Mouse (Mus musculus) heart, postnatal 14 days (tissue): ENCODE measurements around the gene Riok2. TPM values are rescaled to one million over a fixed set of nuclear protein-coding genes. Genes with fewer than 3 reads are reported as not detected.

Experiments used
- DNase-seq, 2 experiments: peaks; one replicate each; pipeline ENCODE4 v3.0.0; 2021 to 2022
- intact Hi-C: fragments of 180-260 bp; cut with DNase I; formaldehyde crosslinking; loops from one replicate; pipeline ENCODE4 v1.15.1; 2025
- total RNA-seq, 2 experiments: library from RNA; stranded (reverse); gene quantifications; 2 replicates each; pipeline ENCODE4 v1.2.3; 2021

Gene Riok2
- total RNA-seq, 2 experiments from 2014 or later: 14.0 to 15.5 TPM

- DNase-seq: no peak
- intact Hi-C loops: no loop called here
Measured at GRCm38 (mm10) chr17:17404811-17405544, 30.9 kb downstream of the Riok2 start.

DNA sequence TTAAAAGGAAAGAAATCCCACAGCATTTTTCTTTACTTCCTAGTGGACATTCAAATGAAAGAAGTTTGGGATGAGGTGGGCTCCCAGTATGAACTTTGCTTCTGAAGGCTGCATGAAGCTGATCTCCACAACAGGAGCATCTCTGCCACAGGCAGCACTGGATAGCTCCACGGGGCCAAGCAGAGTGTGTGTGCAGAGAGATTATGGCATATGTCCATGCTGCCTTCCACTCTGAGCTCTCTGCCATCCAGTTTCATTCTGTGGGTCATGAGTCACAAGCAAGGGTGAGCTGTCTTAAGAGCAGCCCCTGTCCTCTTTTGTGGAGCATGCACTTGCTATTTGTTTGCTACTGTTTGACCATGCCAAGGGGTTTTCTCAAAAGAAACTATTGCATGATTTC is 31.5 kb downstream of the Riok2 start:
- DNase-seq: no peak
- intact Hi-C loops: no loop called here

DNA sequence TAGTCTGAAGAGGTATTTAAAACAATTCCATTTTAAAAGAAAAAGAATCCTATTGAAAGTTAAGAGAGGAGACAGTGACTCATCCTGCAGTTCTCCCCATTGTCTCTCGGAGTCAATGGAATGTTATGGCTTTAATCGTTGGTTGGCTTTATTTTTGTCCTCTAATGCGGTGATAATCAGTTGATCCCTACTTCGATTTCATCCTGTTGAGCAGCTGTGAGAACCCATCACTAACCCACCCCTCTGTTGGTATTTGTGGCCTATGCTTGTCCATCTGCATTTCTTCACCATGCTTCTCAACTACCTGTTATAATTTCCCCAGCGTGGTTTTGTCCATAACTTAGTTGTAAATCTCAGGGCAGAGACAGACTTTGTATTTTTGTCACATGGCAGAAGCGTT is 34.0 kb downstream of the Riok2 start:
- intact Hi-C loops: no loop called here

GRCm38 (mm10) chr17:17408720-17409478 is 34.8 kb downstream of the Riok2 start:
- intact Hi-C loops: no loop called here
- no peak for DNase-seq

More for the DNA sequence above, 34.0 kb downstream of the Riok2 start:
- no peak for DNase-seq

DNA sequence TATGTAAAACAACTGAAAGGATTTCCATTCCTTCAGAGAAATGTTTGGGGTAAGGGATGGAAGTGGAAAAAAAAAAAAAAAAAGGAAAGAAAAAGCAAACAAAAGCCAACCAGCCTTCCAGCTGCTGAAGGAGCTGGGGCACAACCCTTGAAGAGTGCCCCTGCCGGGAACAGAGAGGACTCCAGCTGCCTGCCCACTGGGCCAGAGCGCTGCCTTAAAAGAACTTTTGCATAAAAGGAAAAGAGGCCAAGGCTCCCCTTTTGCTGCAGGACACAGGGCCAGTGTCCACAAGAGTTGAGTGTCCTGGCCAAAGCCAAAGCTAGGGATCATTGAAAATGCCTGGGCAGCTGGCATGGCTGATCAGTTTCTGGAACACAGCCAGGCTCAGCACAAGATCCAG is 35.5 kb downstream of the Riok2 start:
- no peak for DNase-seq
- intact Hi-C loops: no loop called here

- no peak for DNase-seq
- intact Hi-C loops: no loop called here
Measured at GRCm38 (mm10) chr17:17411443-17411842, 37.3 kb downstream of the Riok2 start.

- intact Hi-C loops: no loop called here
- DNase-seq: no peak
Measured at GRCm38 (mm10) chr17:17412176-17412575, 38.1 kb downstream of the Riok2 start.

DNA sequence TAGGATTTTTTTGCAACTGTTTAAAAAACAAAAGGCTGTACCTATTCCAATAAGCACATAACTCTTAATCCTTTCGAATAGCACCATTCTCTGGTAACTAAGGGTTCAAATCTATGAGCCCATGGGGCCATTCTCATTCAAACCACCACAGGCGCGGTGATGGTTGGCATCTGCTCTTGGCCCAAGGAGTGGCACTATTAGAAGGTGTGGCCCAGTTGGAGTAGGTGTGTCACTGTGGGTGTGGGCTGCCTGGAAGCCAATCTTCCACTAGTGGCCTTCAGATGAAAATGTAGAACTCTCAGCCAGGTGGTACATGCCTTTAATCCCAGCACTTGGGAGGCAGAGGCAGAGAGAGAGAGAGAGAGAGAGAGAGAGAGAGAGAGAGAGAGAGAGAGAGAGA is 40.1 kb downstream of the Riok2 start:
- DNase-seq: no peak
- intact Hi-C loops: no loop called here

DNA sequence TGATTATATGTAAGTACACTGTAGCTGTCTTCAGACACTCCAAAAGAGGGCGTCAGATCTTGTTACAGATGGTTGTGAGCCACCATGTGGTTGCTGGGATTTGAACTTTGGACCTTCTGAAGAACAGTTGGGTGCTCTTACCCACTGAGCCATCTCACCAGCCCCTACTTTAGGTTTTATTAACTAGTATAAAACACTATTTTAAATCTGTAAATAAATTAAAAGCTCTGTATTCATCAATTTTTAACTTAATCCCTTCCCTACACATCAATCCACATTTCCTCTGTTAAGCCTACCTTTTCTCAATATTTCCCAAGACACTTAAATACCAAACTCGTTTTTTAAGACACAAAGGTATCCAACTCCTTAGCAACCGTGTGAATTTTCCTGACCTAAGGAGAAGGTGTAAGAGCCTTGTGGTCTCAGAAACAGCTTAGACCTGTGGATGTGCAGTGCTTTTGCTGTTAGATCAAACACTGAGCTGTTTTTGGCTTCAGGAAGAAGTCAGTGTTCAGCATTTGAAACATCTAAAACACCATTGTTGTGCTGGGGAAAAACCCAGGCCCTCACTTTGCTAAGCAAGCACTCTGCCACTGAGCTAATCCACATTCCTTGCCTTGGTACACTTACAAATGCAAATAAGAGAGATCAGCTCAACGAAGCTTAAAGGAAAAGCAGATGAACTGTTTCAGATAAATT is 50.6 kb downstream of the Riok2 start:
- intact Hi-C loops: no loop called here
- no peak for DNase-seq

GRCm38 (mm10) chr17:17425308-17425813 is 51.3 kb downstream of the Riok2 start:
- no peak for DNase-seq
- intact Hi-C loops: no loop called here

GRCm38 (mm10) chr17:17425906-17426305 is 51.8 kb downstream of the Riok2 start:
- intact Hi-C loops: no loop called here
- no peak for DNase-seq

GRCm38 (mm10) chr17:17428888-17429287 is 54.8 kb downstream of the Riok2 start:
- intact Hi-C loops: no loop called here
- DNase-seq: no peak

DNA sequence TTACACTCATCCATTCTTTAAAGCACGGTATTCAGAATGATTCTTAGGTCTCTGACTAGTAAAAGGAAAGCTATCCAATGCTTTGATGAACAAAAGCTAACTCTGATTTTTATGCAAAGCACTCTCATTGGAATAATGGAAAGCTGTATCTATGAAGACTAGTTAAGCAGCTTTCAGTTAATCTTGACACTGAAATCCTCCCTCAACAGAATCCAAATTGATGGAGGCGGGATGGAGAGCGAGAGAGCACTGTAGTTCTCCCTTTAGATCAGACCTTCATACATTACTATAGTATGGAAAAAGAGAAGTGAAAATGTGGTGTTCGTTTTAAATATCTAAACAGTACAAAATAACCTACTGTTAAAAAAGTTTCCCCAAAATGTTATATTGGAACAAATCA is 59.6 kb downstream of the Riok2 start:
- intact Hi-C loops: no loop called here
- no peak for DNase-seq

DNA sequence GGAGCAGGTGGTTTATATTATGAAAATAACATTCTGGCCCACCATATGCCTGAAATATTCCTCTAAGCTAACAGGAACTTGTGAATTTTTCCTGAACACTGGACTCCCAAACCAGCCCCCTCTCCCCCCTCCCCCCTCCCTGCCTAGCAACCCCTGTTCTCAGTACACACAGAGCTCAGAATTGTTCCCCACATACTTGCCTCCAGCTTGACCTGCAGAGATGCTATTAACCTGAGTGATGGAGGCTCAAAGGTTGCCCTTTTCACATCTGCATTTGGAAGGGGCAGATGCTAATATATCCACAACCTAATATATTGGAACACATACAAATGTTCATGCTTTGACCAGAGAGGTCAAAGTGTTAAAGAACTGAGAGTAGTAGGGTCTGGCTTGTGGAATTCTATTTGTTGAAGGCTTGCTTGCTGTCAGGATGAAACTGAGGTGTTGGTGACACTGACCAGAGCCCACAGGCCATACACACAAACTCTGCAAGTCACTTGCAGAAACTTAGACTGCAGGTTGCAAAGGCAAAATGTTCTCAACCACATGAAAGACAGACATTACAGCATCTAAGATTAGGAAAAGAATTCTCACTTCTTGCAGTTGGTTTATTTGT is 64.6 kb downstream of the Riok2 start:
- DNase-seq: no peak
- intact Hi-C loops: no loop called here

DNA sequence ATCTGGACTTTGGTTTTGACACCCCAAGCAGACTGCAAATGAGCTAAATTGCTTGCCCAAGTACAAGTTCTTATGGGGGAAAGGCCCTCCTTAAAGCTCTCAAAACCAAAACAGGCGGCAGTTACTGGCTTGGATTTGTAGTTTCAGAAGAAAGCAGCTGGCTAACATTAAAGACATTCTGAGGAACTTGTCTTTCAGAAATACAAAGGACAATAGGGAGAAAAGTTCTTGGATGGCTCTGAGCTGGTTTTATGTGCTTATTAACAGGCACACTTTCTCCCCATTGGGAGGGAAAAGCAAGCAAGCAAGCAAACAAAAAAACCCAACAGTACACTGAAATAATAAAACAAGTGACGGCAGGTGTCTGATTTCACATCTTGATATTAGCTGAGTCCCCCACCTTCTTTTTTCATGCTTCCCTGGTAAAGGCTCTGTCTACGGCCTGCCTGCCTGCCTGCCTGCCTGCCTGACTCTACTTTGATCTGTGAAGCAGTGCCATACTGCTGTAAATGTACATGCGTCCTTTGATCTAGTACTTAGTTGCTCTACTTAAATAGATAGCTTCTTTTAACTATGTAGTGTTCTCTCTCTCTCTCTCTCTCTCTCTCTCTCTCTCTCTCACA is 67.9 kb downstream of the Riok2 start:
- DNase-seq: no peak
- intact Hi-C loops: no loop called here

GRCm38 (mm10) chr17:17444297-17444886 is 70.3 kb downstream of the Riok2 start:
- DNase-seq: no peak
- intact Hi-C loops: no loop called here
